Mouse (Mus musculus) spleen, adult 18-20 months (tissue): Measurements from ENCODE around the gene Fam155a.

Experiments
- DNase-seq, 2 experiments: peaks; one replicate each; pipeline ENCODE4 v3.0.0; 2022; ENCODE audit warnings: mixed read lengths in 2 of 2

Fam155a gene

DNA sequence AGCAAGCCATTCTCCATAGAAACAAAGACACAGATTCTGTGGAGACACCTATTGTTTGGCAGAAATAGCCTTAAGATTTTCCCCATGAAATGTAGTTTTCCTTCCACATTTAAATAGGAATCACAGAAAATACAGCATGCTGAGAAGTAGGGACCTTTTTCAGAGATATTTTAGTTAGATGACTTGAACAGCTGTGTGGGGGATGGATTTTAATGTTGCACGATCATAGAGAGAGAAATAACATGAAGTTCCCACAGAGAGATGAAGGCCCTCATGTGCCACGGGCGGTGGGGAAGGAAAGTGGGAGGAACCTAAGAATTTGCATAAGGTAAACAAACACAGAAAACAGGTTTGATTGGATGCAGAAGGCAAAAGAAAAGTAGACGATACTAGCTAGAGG is 518.0 kb downstream of the Fam155a start:
- no peak for DNase-seq

DNA sequence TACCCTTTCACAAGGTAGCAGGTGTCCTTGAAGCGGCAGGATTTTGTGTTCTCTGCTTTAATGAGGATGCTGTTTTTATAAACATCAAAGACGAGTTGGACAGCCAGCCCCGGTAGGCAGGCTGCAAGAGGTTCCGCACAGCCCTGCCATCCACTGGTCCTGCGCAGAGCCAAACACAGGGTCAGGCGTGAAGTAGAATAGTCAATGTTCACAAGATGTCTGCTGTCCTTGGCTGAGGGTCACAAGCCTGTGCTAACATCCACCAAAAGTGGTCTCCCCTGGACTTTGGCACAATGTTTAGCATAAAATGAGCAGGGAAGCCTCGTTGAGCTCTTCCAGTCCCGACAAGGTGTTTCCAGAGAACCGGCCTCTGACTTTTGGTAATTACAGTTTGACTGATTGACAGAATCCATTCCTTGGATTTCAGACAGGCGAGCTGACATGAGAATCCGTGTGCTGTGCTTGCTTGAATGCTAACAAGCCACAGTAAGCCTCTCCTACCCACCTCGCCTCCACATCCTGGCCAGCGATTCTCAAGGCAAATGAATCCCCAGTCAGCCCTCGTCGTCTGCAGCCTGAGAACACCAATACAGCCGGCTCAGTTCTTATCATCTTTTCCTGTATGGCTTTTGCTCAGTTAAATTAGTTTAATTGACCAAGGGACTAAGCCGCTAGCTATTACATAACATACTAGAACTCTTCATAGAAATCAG is 522.7 kb downstream of the Fam155a start:
- DNase-seq, result no peak

DNA sequence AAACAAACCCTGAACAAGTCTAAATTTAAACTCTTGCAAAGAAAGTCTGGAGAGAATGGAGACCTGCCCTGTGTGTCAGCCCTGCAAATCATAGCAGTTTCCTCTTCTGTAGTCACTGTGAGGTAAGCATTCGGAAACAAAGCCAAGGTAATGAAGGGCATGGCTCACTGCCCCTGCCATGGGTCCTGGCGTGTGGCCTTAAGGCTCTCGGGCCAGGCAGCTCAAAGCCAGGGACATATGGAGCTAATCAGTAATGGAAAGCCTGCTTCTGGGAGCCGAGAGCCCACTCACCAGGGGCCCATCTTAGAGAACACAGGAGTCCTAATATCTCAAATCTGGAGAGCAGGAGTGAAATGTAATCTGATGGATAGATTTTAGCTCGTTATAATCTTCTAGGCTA is 525.0 kb downstream of the Fam155a start:
- DNase-seq, result no peak

DNA sequence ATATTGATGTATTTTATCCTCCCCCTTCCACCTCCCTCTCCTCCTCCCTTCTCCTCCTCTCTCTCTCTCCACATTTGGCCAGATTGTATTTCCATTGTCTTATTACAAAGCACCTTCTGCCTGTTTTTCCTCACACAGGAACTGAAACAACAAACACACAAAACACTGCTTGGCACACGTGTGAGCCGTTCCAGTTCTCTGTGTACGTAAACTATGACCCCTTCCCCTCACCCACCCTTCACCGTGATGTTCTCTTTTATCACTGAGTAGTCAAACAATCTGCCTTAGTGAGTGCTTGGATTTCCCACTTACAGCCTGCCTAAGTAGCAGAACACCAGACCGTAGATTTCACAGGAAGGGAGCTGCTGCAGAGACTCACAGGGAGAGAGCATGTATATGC is 530.0 kb downstream of the Fam155a start:
- no peak for DNase-seq

DNA sequence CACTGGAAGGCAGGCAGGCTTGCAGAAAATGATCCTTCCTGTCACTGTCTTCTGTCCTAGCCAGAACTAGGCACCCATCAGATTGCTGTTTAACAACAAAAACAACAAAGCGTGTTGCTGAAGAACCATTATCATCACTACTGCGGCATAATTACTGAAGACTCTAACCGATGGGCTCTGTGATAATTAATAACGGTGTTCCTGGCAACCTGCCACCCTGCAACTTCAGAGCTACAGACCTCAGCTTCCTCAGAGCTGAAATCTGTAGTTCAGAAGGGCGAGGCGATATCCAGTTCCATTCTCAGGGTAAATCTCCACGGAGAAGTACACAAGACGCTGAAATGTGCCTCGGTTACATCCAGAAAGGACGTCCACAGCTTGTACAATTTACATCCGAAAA is 531.2 kb downstream of the Fam155a start:
- no peak for DNase-seq

DNA sequence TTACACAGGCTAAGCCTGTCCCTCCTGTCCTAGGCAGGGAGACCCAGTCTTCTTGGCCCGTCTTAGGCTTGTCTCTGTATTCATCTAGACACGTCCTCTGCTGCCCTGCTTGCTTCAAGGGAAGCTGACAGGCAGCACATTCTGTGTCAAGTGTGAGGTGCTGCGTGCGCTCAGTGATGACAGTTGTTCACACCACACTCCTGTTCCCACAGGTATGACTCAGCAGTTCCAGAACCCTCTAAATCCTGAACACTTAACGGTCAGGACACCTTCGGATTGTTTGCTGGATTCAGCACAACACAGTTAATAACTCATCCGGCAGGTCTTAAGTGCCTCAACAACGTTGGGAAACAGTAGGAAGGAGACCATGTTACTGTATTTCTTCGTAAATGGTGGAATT is 532.0 kb downstream of the Fam155a start:
- no peak for DNase-seq

DNA sequence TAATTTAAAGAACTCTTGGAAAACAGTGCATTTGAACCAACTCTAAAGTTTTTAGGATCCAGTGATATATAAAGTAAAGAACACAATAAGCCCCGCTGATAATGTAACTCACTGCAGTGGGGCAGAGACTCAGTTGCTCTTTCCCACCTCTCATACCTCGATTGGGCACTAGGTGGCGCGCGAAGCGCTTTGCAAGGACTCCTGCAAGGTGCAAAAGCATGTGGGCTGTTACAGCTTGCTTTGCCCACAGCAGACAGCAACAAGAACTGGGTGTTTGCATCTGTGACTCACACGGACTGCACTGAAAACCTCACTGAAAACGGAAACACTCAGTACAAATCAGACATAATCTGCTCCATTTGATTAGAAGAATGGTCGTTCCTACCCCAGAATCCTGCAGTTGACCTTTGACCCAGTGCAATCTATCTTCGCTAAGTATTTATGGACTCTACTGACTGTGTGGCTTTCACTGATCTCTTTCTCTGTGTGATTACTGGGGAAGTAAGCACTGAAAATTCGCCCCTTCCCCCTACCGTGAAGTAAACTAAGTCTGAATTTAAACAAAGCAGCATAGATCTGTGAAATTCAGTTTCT is 537.5 kb downstream of the Fam155a start:
- DNase-seq, result peak; percentile 10 to 72

DNA sequence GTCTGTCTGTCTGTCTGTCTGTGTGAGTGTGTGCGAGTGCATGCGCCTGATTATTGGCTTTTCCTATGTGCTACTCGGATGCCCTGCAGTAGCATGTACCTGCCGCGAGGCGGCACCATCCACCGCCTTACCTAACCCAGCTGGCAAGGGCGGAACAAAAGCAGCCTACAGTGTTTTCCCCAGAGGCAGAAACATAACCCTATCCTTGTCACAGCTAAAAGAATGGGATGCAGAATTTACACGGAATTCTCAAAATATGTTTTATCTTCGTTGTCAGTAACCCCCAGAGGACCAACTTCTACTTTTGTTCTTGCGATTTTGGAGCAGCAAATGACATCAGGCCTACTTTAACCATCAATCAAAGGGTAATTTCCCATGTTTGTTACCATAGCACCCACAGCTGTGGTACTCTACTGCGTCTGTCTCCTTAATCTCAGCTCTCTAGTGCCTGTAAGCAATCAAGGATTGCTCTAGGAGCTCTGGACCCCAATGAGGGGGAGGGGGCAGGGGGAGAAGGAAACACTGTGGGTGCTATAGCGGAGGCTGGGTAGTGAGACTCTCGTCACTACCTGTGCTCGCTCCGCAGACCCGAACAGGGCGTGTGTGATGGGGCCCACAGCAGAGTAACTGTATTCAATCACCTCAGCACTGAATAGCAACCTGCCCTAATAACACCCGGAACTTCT is 543.0 kb downstream of the Fam155a start:
- peak in 1 of 2 experiments; percentile 5 for DNase-seq

DNA sequence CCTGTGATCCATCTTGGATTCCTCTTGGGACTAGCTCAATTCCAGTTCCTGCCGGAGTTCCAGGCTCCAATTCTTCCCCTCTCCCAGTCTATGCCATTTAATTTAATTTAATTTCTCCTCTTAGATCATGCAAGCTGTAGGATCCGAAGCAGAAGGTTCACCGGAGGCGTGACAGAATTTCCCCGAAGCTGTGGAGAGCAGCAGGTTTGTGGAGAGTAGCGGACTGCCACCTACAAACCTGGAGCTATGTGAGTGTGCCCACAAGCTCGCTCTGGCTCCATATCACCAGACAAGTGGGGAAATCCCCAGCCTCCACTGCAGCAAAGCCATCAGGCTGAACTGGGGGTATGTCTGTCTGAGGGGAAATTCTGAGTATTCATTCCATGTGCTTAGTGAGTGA is 544.2 kb downstream of the Fam155a start:
- DNase-seq, result no peak

DNA sequence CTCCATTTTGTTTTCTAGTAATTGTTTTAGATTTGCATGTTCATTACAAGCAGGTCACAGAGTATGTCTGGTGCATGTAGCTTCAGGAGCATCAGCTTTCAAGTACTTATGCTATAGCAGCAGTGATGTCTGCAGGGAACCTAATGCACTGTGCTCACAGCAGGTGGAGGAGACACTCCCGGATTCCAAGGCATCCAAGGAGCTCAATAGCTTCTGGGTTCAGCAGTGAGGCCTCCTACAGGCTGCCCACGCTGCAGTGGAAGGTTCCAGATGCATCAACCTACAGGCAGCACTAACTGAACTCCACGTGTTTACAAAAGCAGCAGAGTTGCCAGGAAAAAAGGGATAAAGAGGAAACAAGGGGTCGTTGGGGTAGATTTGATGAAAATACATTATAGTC is 559.2 kb downstream of the Fam155a start:
- no peak for DNase-seq

DNA sequence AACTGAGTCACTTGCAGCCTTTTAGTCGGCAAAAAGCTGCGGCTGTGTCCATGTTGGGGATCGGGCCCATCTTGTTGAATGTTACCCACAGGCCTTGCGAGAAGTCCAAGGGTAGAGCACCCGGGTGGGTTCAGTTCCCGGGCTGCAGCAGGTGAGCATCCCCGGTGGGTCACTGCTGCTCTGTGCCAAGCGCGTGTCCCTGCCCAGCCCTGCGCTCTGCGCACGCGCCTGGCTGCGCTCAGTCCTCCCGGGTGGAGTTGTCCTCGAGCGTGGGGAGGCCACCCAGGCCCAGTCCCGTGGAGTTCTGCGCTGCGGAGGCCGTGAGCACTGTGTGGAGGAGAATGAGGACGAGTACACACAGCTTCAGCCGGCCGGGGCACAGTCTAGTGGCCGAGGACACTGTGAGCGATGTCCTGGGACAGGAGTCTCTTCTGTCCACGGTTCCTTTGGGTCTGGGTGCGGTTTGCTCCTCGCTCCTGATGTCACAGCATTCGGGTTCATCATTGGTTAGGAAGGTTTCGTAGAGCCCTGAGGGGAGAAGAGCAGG is 563.4 kb downstream of the Fam155a start:
- DNase-seq, result no peak

DNA sequence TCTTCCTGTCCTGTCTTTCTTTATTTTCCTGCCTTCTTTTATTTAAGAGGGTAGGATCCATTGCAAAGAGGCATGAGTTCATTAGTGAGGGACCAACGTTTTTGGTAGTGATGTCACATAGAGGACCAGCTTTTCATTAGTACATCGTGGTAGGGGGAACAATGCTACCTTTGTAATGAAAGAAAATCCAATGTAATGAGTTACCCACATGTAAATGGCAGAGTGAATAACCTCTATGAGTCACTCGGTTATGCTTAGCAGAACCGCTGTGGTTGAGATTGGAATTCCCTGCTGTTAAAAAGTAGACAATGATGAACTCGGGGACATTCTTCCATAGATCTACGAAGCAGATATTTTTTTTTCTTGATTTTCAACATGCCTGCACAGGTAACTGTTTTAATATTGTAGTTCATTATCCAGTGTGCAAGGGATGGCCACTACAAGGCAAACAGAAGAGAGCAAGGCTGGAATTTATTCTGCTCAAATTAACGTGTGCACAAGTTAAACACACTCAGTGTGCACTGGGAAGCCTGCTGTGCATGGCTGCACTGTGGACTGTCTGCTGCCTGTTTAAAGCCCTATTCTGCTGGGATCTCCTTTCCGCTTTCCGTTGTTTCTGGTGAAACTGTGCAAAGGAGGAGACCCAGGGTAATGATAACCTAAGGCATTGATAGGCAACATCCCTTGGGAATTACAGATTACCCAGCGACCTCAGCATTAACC is 566.5 kb downstream of the Fam155a start:
- DNase-seq, result no peak

DNA sequence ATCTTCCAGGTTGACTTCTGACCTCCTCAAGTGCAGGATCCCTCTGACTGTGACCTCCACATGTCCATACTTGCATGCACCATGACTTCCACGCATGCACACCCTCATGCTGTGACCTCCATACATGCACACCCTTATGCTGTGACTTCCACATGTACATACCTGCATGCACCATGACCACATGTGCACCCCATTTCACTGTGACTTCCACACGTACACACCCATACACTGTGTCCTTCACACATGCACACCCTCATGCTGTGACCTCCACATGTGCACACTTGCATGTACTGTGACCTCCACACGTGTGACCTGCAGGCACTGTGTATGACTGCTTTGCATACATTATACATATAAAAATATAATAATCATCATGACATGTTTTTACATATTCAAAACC is 570.9 kb downstream of the Fam155a start:
- DNase-seq, result no peak

DNA sequence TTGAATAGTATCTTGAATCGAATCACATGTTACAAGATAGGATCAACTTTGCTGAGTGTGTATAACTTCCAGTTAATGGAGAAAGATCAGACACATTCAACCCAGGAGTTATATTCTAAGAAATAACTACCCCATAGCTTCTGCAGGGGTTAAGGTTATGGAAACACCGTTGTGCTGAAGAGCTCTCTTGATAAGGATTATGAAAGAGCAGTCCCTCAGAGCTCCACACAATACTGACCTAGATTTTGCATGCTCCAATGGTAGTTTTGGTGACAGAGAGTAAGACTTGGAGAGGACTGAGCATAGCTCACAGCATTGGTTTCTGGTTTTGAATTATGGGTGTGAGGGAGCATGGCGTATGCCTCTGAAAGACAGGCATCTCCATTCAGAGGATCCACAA is 579.3 kb downstream of the Fam155a start:
- no peak for DNase-seq

DNA sequence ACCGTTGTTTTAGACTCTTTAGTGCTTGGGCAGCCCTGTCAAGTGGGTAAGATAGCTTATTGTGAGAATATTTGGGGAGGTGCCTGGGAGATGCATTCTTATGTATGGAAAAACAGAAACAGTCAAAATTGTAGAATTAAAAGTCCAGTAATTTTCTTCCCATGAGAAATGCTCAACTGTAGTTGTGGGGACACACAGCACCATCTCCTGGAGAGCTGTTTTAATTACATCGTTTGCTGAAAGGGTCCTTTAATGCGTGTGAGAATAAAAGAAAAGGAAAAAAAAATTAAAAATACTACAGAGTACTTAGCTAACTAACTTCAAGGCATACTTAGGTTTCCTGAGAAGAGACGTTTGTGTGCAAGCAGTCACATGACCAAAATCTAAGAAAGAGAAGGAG is 582.3 kb downstream of the Fam155a start:
- DNase-seq, result no peak

DNA sequence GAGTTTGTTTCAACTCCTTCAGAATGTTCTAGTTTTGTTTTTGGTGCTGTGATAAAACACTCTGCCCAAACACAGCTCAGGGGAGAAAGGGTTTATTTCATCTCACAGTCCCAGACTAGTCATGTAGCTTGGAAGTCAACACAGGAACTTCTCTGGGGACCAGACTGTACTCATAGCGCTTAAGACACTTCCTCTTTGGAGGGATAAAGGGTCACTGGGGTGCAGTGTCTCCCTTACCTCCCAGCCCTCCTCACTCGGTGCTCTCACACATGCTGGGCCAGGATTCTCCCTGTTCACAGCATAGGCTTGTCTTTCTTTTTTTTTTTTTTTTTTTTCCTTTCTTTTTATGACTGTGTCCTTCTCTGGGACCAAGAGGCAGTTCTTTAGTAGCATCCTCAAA is 585.8 kb downstream of the Fam155a start:
- DNase-seq, result no peak

DNA sequence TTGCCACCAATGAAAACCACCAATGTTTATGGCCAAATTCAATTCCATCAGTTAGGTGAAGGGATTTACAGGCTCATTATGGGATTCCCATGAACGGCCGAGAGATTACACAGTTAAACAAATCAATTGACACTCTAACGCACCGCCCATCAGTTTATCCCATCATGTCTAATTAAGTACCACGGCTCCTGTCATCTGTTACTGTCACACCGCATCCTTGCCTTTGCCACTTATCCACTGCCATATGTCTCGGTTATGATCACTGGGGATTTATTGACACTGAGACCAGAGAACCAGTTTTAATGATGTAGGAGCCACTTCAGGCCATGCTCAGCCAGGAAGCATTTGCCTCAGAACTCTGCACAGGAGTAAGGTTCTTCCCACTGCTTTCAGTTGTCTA is 588.5 kb downstream of the Fam155a start:
- no peak for DNase-seq

DNA sequence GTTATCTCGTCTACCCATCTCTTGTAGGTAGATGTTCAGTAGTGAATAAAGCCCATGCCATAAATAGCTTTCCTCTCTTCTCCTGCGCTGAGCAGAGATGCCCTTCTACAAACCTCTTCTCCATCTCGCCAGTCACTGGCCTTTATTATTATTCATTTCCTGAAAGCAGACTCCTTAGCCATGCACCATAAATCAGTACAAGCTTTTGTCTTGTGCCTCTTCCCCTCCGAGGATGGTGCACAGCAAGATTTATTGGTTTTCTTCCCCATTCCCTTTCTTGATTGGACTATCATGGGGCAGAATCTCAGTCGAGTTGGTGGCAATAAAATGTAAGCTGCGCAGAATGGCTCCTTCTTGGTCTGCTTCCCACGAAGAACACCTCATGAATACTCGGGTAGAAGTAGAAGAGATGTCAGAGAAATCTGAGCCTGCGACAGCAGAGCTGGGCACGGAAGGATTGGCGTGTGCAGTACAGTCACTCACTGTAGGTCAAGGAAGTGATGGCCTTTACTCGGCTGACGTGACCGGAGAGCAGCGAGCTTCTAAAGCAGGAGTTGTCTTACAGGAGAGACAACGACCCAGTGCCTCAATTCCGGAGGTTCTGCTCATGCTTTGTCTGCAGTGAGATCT is 590.2 kb downstream of the Fam155a start:
- DNase-seq, result no peak

DNA sequence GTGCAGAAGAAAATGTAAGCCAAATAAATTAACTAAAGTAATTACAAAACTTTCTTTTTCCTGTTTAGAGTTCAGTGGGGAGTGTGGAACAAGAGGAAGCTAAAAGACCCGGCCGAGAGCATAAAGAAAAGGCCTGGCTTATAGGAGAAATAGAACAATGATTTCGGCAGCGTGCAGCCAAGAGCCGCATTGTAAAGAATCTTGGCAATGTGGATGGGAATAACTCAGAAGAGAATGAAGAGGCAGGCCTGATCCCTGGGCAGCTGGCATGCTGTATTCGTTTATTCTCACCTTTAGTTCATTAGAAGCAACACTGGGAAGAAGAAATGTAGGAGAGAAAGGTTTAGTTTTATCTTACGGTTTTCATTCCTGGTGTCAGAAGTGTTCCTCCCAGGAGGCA is 594.0 kb downstream of the Fam155a start:
- no peak for DNase-seq

DNA sequence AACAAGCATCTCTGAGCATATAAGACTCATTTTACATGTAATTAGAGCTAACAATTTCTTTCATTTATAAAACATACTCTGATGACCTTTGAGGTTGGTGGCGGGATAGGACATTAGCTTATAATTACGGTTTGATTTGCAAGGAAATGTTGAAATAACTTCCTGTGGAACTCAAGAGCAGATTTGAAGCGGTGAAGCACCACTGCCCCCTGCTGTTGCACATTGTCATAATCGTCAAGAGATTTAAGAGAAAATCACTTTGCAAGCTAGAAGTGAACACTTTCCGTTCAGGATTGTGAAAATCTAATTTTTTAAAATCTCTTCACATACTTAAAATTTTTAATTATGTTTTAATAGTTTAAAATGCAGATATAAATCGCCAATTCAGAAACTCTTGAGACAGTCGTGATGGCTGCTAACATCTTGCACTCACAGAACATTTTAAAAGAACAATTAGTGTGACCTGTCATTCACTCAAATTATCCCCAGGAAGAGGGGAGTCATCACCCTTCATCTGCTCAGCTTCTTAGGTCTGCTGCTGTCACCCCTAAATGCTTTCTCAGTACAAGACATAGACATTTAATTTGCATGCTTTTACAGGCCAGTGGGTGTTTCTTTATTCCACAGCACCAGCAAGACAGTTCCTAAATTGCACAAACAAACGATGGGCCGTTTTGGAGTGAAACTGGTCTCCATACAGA is 595.9 kb downstream of the Fam155a start:
- DNase-seq, result peak in 1 of 2 experiments; percentile 32

DNA sequence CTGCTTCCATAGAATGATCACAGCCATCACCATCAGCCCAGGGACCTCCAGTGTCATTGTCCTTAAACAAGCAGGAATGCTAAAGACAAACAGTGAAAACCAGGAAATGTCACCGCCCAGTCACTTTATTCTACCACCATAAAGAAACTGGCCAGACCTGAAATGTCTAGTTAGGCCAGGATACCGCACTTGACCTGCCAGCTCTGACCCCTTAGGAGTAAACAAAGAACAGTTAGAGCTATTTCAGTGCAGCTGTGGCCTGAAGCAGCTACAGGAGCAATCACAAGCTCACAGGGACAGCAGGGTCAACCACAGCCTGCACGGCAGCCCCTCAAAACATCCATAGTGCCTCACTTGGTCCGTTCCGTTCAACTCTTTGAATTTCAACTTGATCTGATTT is 599.1 kb downstream of the Fam155a start:
- DNase-seq, result no peak

DNA sequence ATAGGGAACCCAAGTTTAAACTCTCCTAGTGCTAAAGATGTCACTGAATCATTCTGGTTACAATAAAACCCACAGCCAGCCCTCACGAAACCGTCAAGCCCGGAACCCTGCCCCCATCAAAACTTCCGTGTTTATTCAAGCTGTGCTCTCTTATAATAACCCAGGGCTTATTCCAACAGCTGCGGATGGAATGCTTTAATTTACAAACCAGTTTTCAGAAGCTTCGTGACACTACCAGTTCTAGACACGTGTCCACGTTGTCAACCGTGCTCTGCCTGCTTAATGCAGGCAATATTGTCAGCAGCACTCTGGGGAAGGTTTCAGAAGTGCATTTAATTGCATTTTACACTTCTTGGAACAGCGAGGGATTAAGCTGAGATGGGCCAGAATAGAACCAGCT is 603.0 kb downstream of the Fam155a start:
- no peak for DNase-seq
